Mouse (Mus musculus): Measurements from ENCODE around the gene Dennd6b. TPM values are rescaled to one million over a fixed set of nuclear protein-coding genes. Genes with fewer than 3 reads are reported as not detected.

Dennd6b gene
- total and polyA plus RNA-seq, 2 experiments from 2014 or later, result 60.1 to 79.9 TPM

DNA sequence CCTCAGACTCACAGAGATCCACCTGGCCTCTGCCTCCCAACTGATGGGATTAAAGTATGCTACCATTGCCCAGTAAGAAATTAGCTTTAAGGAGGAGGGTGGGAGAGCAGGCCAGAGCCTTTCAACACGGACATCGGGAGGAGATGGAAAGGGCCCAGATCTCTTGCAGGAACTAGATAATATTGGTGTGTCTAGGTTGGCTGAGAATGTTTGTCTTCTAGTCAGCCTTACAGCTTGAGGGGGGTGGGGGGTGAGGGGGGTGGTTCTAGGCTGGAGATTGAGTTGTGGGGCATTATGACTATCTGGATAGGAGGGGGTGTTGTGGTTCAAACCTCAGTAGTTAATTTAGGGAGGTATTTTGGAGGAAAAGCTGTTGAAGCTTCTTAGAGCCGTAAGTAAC, 17.2 kb upstream of the Dennd6b start:
- peaks cover 12% of the 10 kb centered on the region; the same call in 1 of the 2 replicates for H3K4me1 ChIP-seq (ENCODE audit: insufficient read depth, low read length)
- H3K9ac ChIP-seq (replicated peaks; ENCODE audit: low read length), result no peak overlapping the region
- WGBS, result 85% methylated on average over 3 of the region's 3 CpGs
- DNase-seq (ENCODE audit: low spot score) (no peak), ATAC-seq (no peak)
- no peaks in the 10 kb centered on the region for H3K27me3 ChIP-seq (ENCODE audit: insufficient read depth, low read length)
- no peak for TF ChIP-seq CTCF (IDR thresholded peaks at IDR 0.05; ENCODE audit: low read depth)
- H3K4me3 ChIP-seq (ENCODE audit: low read length), result no peak overlapping the region
- H3K4me2 ChIP-seq (ENCODE audit: low read depth, low read length), result peak overlapping the region; percentile 38
- no peak overlapping the region for H3K27ac ChIP-seq
- no peaks in the 10 kb centered on the region; the same call in 1 of the 2 replicates for H3K36me3 ChIP-seq (ENCODE audit: insufficient read depth, low read length)
- H3K9me3 ChIP-seq (ENCODE audit: low read length), result no peaks in the 10 kb centered on the region

DNA sequence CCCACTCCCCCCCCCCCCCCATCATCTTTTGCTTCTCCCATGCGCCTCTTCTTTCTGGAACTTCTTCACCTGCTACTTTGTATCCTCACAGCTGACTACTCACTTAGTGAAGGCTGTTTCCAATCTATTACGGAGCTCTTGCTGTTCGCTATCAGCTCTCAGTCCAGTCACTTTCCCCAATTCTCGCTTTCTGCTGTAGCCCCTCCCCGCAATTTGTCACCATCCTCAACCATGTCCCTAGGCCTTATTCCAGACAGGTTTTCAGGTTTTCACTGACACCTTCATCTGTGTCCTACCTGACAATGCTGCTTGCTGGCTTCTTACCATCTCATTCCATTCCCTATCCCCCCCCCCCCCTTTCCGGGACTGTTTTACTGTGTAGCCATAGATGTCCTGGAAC, 16.2 kb upstream of the Dennd6b start:
- 42% methylated on average over 6 of the region's 6 CpGs for WGBS
- peak overlapping the region; percentile 97 for H3K9ac ChIP-seq (replicated peaks; ENCODE audit: low read length)
- no peaks in the 10 kb centered on the region; the same call in 1 of the 2 replicates for H3K36me3 ChIP-seq (ENCODE audit: insufficient read depth, low read length)
- ATAC-seq (no peak), DNase-seq (ENCODE audit: low spot score) (no peak)
- H3K9me3 ChIP-seq (ENCODE audit: low read length), result no peaks in the 10 kb centered on the region
- H3K4me3 ChIP-seq (ENCODE audit: low read length), result peak overlapping the region; percentile 98
- TF ChIP-seq CTCF (IDR thresholded peaks at IDR 0.05; ENCODE audit: low read depth), result no peak
- H3K27me3 ChIP-seq (ENCODE audit: insufficient read depth, low read length), result no peaks in the 10 kb centered on the region
- H3K4me1 ChIP-seq (ENCODE audit: insufficient read depth, low read length), result peaks cover 12% of the 10 kb centered on the region; the same call in 1 of the 2 replicates
- H3K4me2 ChIP-seq (ENCODE audit: low read depth, low read length), result peak overlapping the region; percentile 90
- no peak overlapping the region for H3K27ac ChIP-seq

DNA sequence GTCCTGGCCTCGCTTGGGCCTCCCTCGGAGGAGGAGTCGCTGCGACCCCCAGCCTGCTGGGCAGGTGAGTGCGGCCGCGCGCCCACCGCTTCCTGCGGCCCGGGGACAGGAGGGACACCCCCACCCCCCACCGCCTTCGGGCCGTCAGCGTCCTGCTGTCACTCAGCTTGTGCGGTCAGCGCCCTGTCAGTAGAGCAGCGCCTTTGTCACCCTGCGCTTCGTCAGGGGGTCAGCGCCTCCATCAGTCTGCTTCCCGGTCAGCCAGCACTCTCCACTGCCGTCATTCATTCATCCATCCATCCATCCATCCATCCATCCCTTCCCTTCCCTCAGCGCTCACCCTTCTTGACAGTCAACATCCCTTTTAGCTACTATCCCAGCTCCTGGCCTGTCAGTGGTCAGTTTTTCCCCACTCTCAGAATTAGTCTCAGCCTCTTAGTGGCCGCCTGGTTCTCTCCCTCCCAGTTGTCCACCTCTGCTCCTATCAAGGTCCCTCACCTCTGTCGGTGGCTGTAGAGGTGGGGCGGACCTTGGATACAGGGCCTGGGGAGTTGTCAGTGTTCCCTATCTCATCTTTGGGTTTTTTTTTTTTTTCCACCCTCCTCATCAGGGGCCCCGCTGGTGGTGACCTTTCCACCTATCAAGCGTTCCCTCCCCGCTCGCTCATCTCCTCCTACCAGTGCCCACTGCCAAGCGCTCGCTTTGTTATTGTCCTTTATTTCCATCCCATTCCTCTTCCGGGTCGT, 15.6 kb upstream of the Dennd6b start:
- Histone ChIP-seq H3K4me3 (ENCODE audit: low read length) (peak overlapping the region; percentile 98), H3K36me3 (ENCODE audit: insufficient read depth, low read length) (no peaks in the 10 kb centered on the region; the same call in 1 of the 2 replicates), H3K4me1 (ENCODE audit: insufficient read depth, low read length) (peaks cover 12% of the 10 kb centered on the region; the same call in 1 of the 2 replicates), H3K27me3 (ENCODE audit: insufficient read depth, low read length) (no peaks in the 10 kb centered on the region), H3K4me2 (ENCODE audit: low read depth, low read length) (peak overlapping the region; percentile 90), H3K9ac (replicated peaks; ENCODE audit: low read length) (peak overlapping the region; percentile 97), H3K9me3 (ENCODE audit: low read length) (no peaks in the 10 kb centered on the region), H3K27ac (peak overlapping the region; percentile 92)
- WGBS, result under 1% methylated on average over 28 of the region's 35 CpGs
- DNase-seq (ENCODE audit: low spot score), result peak; percentile 27
- no peak for TF ChIP-seq CTCF (IDR thresholded peaks at IDR 0.05; ENCODE audit: low read depth)
- peak; percentile 57 for ATAC-seq

DNA sequence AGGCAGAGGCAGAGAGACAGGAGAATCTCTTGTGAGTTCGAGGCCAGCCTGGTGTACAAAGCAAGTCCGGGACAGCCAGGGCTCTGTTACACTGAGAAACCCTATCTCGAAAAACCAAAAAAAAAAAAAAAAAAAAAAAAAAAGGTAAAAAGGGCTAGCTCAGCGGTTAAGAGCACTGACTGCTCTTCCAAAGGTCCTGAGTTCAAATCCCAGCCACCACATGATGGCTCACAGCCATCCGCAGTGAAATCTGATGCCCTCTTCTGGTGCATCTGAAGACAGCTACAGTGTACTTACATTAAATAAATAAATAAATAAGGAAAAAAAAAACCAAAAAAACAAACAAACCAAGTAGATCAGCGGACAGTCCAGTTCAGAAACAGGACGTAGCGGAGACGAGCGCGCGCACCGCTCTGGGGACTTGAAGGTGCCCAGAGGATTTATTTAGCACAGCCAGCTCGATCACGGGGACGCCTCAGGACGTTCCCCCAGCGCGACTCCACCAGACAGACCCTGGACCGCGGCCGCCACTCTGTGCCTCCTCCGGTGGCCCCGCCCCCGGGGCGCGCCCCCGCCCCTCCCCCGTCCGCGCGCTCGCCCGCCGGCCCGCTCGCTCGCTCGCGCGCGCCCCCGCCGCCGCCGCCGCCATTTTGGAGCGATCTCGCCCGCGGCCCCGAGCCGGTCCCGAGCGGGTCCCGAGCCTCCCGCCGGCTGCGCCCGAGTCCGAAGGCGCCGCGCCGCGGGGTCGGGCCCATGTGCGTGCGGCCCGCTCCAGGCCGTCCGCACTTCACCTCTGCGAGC, 14.8 kb upstream of the Dennd6b start, which contains the start of gene Ppp6r2:
TSS of gene Ppp6r2 (plus strand) at position 639 of the 801 bp plus-strand sequence.
- Histone ChIP-seq H3K27me3 (ENCODE audit: insufficient read depth, low read length) (no peaks in the 10 kb centered on the region), H3K9me3 (ENCODE audit: low read length) (no peaks in the 10 kb centered on the region), H3K27ac (peak within 1 kb of the TSS; percentile 92), H3K9ac (replicated peaks; ENCODE audit: low read length) (peak within 1 kb of the TSS; percentile 97), H3K4me1 (ENCODE audit: insufficient read depth, low read length) (peaks cover 12% of the 10 kb centered on the region; the same call in 1 of the 2 replicates), H3K4me3 (ENCODE audit: low read length) (peak within 1 kb of the TSS; percentile 98), H3K36me3 (ENCODE audit: insufficient read depth, low read length) (no peaks in the 10 kb centered on the region; the same call in 1 of the 2 replicates), H3K4me2 (ENCODE audit: low read depth, low read length) (peak within 1 kb of the TSS; percentile 90)
- 8% methylated on average over 27 of the region's 73 CpGs for WGBS
- peak; percentile 92 for DNase-seq (ENCODE audit: low spot score)
- peak; percentile 89 for ATAC-seq
- peak; percentile 49 for TF ChIP-seq CTCF (IDR thresholded peaks at IDR 0.05; ENCODE audit: low read depth)

DNA sequence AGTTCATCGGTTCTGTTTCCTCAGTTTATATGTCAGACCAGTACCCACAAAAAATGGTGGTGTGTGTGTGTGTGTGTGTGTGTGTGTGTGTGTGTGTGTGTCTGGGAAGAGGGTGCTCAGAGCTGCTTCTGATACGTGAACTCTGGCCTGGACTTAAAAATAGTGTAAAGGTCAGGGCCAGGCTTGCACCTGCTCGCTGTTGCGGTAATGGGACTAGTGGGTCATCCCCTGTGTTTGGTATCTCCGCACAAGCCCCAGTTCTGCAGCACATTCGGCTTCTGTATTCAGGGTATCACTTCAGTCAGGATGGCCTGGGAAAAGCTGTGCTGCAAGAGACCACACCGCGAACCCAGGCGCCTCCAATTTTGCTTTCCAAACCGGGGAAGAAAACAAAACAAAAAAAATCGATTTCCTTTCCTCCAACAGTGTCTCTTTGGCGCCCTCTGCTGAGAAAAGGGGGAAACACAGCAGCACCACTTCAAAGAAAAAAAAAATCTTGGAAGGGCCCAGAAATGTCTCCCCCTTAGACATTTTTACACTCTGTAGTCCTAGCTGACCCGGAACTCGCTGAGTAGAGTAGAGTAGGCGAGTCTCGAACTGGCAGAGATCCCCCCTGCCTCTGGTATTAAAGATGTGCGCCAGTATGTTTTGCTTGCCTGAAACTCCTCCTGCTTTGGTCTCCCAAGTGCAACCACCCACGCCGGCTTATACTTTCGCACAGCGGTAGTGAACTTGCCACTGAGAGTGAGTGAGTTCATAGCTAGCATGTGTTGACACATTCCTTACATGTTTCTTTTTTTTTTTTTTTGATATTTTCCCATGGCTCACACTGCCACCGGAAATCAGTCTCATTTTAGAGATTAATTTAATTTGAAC, 13.8 kb upstream of the Dennd6b start:
- H3K4me3 ChIP-seq (ENCODE audit: low read length), result peak overlapping the region; percentile 30
- TF ChIP-seq CTCF (IDR thresholded peaks at IDR 0.05; ENCODE audit: low read depth), result peak; percentile 84
- H3K27ac ChIP-seq, result peak overlapping the region; percentile 71
- no peaks in the 10 kb centered on the region for H3K27me3 ChIP-seq (ENCODE audit: insufficient read depth, low read length)
- peak overlapping the region; percentile 52 for H3K4me2 ChIP-seq (ENCODE audit: low read depth, low read length)
- no peaks in the 10 kb centered on the region for H3K36me3 ChIP-seq (ENCODE audit: insufficient read depth, low read length)
- peak; percentile 93 for DNase-seq (ENCODE audit: low spot score)
- WGBS, result 15% methylated on average over 22 of the region's 22 CpGs
- H3K9me3 ChIP-seq (ENCODE audit: low read length), result no peaks in the 10 kb centered on the region
- no peak for ATAC-seq
- peak overlapping the region; percentile 37; the same call in 1 of the 2 replicates for H3K9ac ChIP-seq (replicated peaks; ENCODE audit: low read length)
- H3K4me1 ChIP-seq (ENCODE audit: insufficient read depth, low read length), result peaks cover 12% of the 10 kb centered on the region; the same call in 1 of the 2 replicates

DNA sequence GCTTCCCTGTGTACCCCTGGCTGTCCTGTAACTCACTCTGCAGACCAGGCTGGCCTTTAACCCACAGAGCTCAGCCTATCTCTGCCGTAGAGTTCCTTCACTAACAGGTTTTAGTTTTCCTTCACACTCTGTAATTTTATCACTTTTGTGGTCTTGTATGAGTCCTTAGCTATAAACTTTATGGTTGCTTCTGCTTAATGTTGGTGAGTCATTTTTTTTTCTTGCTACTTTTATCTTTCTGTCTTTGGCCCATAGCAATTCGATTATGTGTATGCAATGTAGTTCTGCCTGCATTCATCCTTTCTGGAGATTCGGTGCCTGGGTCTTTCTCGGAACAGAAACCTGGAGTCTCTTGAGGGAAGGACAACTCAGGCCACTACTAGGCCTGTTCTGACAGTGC, 11.2 kb upstream of the Dennd6b start:
- H3K27ac ChIP-seq, result no peak overlapping the region
- WGBS, result 87% methylated on average over 4 of the region's 4 CpGs
- 0 out of 2 replicates have a peak, but pooled peaks cover 1% of the 10 kb centered on the region for H3K4me1 ChIP-seq (ENCODE audit: insufficient read depth, low read length)
- no peak overlapping the region for H3K4me3 ChIP-seq (ENCODE audit: low read length)
- DNase-seq (ENCODE audit: low spot score) (no peak), ATAC-seq (no peak)
- H3K36me3 ChIP-seq (ENCODE audit: insufficient read depth, low read length), result no peaks in the 10 kb centered on the region
- no peaks in the 10 kb centered on the region for H3K27me3 ChIP-seq (ENCODE audit: insufficient read depth, low read length)
- no peak overlapping the region for H3K9ac ChIP-seq (replicated peaks; ENCODE audit: low read length)
- no peak overlapping the region for H3K4me2 ChIP-seq (ENCODE audit: low read depth, low read length)
- no peak for TF ChIP-seq CTCF (IDR thresholded peaks at IDR 0.05; ENCODE audit: low read depth)
- H3K9me3 ChIP-seq (ENCODE audit: low read length), result 0 out of 2 replicates have a peak, but pooled peaks cover 5% of the 10 kb centered on the region
